Mouse (Mus musculus) hindbrain, embryonic 12.5 days (tissue): ENCODE measurements at regions not wholly inside any gene's neighbourhood (a gene's known extent, or its start where the extent isn't known, plus 50 kb on each side); places are given as distances from the start of the nearest gene placed in this dataset.
A peak's percentile ranks its signal among the peaks of the same experiment; 100 is the strongest.

Experiments used
- ATAC-seq: fragments of 200-750 bp; cut with Nextera tagmentation; 2 replicates; pipeline ENCODE4 v1.8.0; 2017; ENCODE audit warnings: moderate TSS enrichment; ENCODE audit not compliant: low FRiP score
- H3K27ac ChIP-seq: fragments of 300-500 bp; sonication (generic); 2 replicates; pipeline ENCODE4 v1.5.1; 2016; ENCODE audit warnings: mild to moderate bottlenecking
- H3K27me3 ChIP-seq: fragments of 300-500 bp; sonication (generic); 2 replicates; pipeline ENCODE4 v1.6.1; 2016; ENCODE audit warnings: mild to moderate bottlenecking
- H3K36me3 ChIP-seq: fragments of 300-500 bp; sonication (generic); 2 replicates; pipeline ENCODE4 v1.6.1; 2016; ENCODE audit warnings: mild to moderate bottlenecking
- H3K4me1 ChIP-seq: fragments of 300-500 bp; sonication (generic); 2 replicates; pipeline ENCODE4 v1.6.1; 2016
- H3K4me2 ChIP-seq: fragments of 300-500 bp; sonication (generic); replicated peaks from 2 replicates; pipeline ENCODE4 v1.6.1; 2016; ENCODE audit warnings: mild to moderate bottlenecking
- H3K4me3 ChIP-seq: fragments of 300-500 bp; sonication (generic); 2 replicates; pipeline ENCODE4 v1.5.1; 2016; ENCODE audit warnings: mild to moderate bottlenecking
- H3K9ac ChIP-seq: fragments of 300-500 bp; sonication (generic); 2 replicates; pipeline ENCODE4 v1.6.1; 2016; ENCODE audit warnings: mild to moderate bottlenecking, moderate library complexity
- H3K9me3 ChIP-seq: fragments of 300-500 bp; sonication (generic); replicated peaks from 2 replicates; pipeline ENCODE4 v1.6.1; 2016; ENCODE audit warnings: mild to moderate bottlenecking
- WGBS: fragments of 180-500 bp; shearing (Covaris S2); methylation state at CpG from one replicate; pipeline ENCODE4 v1.1.7; 2016; 5-methylcytosine and 5-hydroxymethylcytosine counted together

GRCm38 (mm10) chr4:70844742-70845141 is 309.9 kb upstream of the Megf9 start:
- WGBS, result 30% methylated on average over 1 of the region's 1 CpGs
- Histone ChIP-seq H3K9ac (no peak overlapping the region), H3K9me3 (no peaks in the 10 kb centered on the region), H3K4me2 (no peak overlapping the region), H3K27ac (no peak overlapping the region), H3K4me3 (no peak overlapping the region), H3K27me3 (no peaks in the 10 kb centered on the region), H3K36me3 (no peaks in the 10 kb centered on the region), H3K4me1 (no peaks in the 10 kb centered on the region)
- no peak; the same call in 1 of the 2 replicates for ATAC-seq

- H3K4me1 ChIP-seq, result no peaks in the 10 kb centered on the region
- no peak overlapping the region for H3K4me3 ChIP-seq
- H3K9me3 ChIP-seq, result no peaks in the 10 kb centered on the region
- no peak overlapping the region for H3K27ac ChIP-seq
- peak; percentile 87 for ATAC-seq
- no peak overlapping the region for H3K9ac ChIP-seq
- 37% methylated on average over 2 of the region's 2 CpGs for WGBS
- H3K27me3 ChIP-seq, result no peaks in the 10 kb centered on the region
- H3K36me3 ChIP-seq, result no peaks in the 10 kb centered on the region
- no peak overlapping the region for H3K4me2 ChIP-seq
Measured at GRCm38 (mm10) chr4:70810956-70811316, 276.1 kb upstream of the Megf9 start.

GRCm38 (mm10) chr4:70810311-70810955 is 275.6 kb upstream of the Megf9 start:
- Histone ChIP-seq H3K4me2 (no peak overlapping the region), H3K4me3 (no peak overlapping the region), H3K9me3 (no peaks in the 10 kb centered on the region), H3K36me3 (no peaks in the 10 kb centered on the region), H3K4me1 (no peaks in the 10 kb centered on the region), H3K27ac (no peak overlapping the region), H3K9ac (no peak overlapping the region), H3K27me3 (no peaks in the 10 kb centered on the region)
- ATAC-seq, result peak; percentile 78

- Histone ChIP-seq H3K27me3 (no peaks in the 10 kb centered on the region), H3K4me1 (no peaks in the 10 kb centered on the region), H3K4me2 (no peak overlapping the region), H3K36me3 (no peaks in the 10 kb centered on the region), H3K9ac (no peak overlapping the region), H3K4me3 (no peak overlapping the region), H3K9me3 (no peaks in the 10 kb centered on the region), H3K27ac (no peak overlapping the region)
- 81% methylated on average over 3 of the region's 3 CpGs for WGBS
- no peak for ATAC-seq
Measured at GRCm38 (mm10) chr4:70804925-70805342, 270.1 kb upstream of the Megf9 start.

GRCm38 (mm10) chr4:70798483-70798882 is 263.7 kb upstream of the Megf9 start:
- 61% methylated on average over 1 of the region's 1 CpGs for WGBS
- H3K4me2 ChIP-seq, result no peak overlapping the region
- no peaks in the 10 kb centered on the region for H3K36me3 ChIP-seq
- no peak overlapping the region for H3K4me3 ChIP-seq
- H3K4me1 ChIP-seq, result no peaks in the 10 kb centered on the region
- no peaks in the 10 kb centered on the region for H3K9me3 ChIP-seq
- H3K27ac ChIP-seq, result no peak overlapping the region
- no peak overlapping the region for H3K9ac ChIP-seq
- no peaks in the 10 kb centered on the region for H3K27me3 ChIP-seq
- ATAC-seq, result no peak

- no peak overlapping the region for H3K27ac ChIP-seq
- H3K36me3 ChIP-seq, result no peaks in the 10 kb centered on the region
- no peaks in the 10 kb centered on the region for H3K27me3 ChIP-seq
- ATAC-seq, result no peak
- H3K4me3 ChIP-seq, result no peak overlapping the region
- no peaks in the 10 kb centered on the region for H3K9me3 ChIP-seq
- H3K9ac ChIP-seq, result no peak overlapping the region
- H3K4me1 ChIP-seq, result no peaks in the 10 kb centered on the region
- no peak overlapping the region for H3K4me2 ChIP-seq
- WGBS, result 85% methylated on average over 3 of the region's 3 CpGs
Measured at GRCm38 (mm10) chr4:70797935-70798334, 263.1 kb upstream of the Megf9 start.

GRCm38 (mm10) chr4:70783487-70783886 is 248.7 kb upstream of the Megf9 start:
- H3K4me2 ChIP-seq, result no peak overlapping the region
- no peaks in the 10 kb centered on the region for H3K36me3 ChIP-seq
- H3K9me3 ChIP-seq, result no peaks in the 10 kb centered on the region
- H3K4me3 ChIP-seq, result no peak overlapping the region
- no peak overlapping the region for H3K27ac ChIP-seq
- WGBS, result 57% methylated on average over 2 of the region's 2 CpGs
- H3K4me1 ChIP-seq, result no peaks in the 10 kb centered on the region
- no peak overlapping the region for H3K9ac ChIP-seq
- ATAC-seq, result no peak
- H3K27me3 ChIP-seq, result no peaks in the 10 kb centered on the region

GRCm38 (mm10) chr4:70781591-70781990 is 246.8 kb upstream of the Megf9 start:
- no peaks in the 10 kb centered on the region for H3K9me3 ChIP-seq
- H3K9ac ChIP-seq, result no peak overlapping the region
- no peaks in the 10 kb centered on the region for H3K4me1 ChIP-seq
- H3K4me3 ChIP-seq, result no peak overlapping the region
- no peaks in the 10 kb centered on the region for H3K27me3 ChIP-seq
- H3K4me2 ChIP-seq, result no peak overlapping the region
- 49% methylated on average over 2 of the region's 2 CpGs for WGBS
- no peaks in the 10 kb centered on the region for H3K36me3 ChIP-seq
- 0 out of 2 replicates have a peak, but pooled peaks have one; percentile 40 for ATAC-seq
- no peak overlapping the region for H3K27ac ChIP-seq

GRCm38 (mm10) chr4:70776273-70776672 is 241.5 kb upstream of the Megf9 start:
- Histone ChIP-seq H3K9me3 (no peaks in the 10 kb centered on the region), H3K4me3 (no peak overlapping the region), H3K4me2 (no peak overlapping the region), H3K27me3 (no peaks in the 10 kb centered on the region), H3K36me3 (no peaks in the 10 kb centered on the region), H3K9ac (no peak overlapping the region), H3K27ac (no peak overlapping the region), H3K4me1 (no peaks in the 10 kb centered on the region)
- 83% methylated on average over 1 of the region's 1 CpGs for WGBS
- ATAC-seq, result no peak

GRCm38 (mm10) chr4:70743425-70743824 is 208.6 kb upstream of the Megf9 start:
- H3K4me1 ChIP-seq, result no peaks in the 10 kb centered on the region
- H3K27me3 ChIP-seq, result no peaks in the 10 kb centered on the region
- H3K4me3 ChIP-seq, result no peak overlapping the region
- no peak overlapping the region for H3K27ac ChIP-seq
- ATAC-seq, result no peak
- no peak overlapping the region for H3K9ac ChIP-seq
- WGBS, result 86% methylated on average over 1 of the region's 1 CpGs
- no peaks in the 10 kb centered on the region for H3K9me3 ChIP-seq
- H3K36me3 ChIP-seq, result no peaks in the 10 kb centered on the region
- no peak overlapping the region for H3K4me2 ChIP-seq

GRCm38 (mm10) chr4:70742002-70742401 is 207.2 kb upstream of the Megf9 start:
- no peak overlapping the region for H3K4me3 ChIP-seq
- H3K36me3 ChIP-seq, result no peaks in the 10 kb centered on the region
- no peaks in the 10 kb centered on the region for H3K27me3 ChIP-seq
- H3K4me1 ChIP-seq, result no peaks in the 10 kb centered on the region
- 40% methylated on average over 1 of the region's 1 CpGs for WGBS
- ATAC-seq, result no peak
- H3K4me2 ChIP-seq, result no peak overlapping the region
- H3K9me3 ChIP-seq, result no peaks in the 10 kb centered on the region
- no peak overlapping the region for H3K9ac ChIP-seq
- H3K27ac ChIP-seq, result no peak overlapping the region

- Histone ChIP-seq H3K9me3 (no peaks in the 10 kb centered on the region), H3K4me2 (no peak overlapping the region), H3K4me3 (no peak overlapping the region), H3K36me3 (no peaks in the 10 kb centered on the region), H3K27me3 (no peaks in the 10 kb centered on the region), H3K4me1 (no peaks in the 10 kb centered on the region), H3K9ac (no peak overlapping the region), H3K27ac (no peak overlapping the region)
- no peak for ATAC-seq
- 8% methylated on average over 4 of the region's 4 CpGs for WGBS
Measured at GRCm38 (mm10) chr4:70741121-70741520, 206.3 kb upstream of the Megf9 start.

- Histone ChIP-seq H3K4me1 (no peaks in the 10 kb centered on the region), H3K9me3 (no peaks in the 10 kb centered on the region), H3K27ac (no peak overlapping the region), H3K36me3 (no peaks in the 10 kb centered on the region), H3K4me3 (no peak overlapping the region), H3K9ac (no peak overlapping the region), H3K27me3 (no peaks in the 10 kb centered on the region), H3K4me2 (no peak overlapping the region)
- 60% methylated on average over 2 of the region's 2 CpGs for WGBS
- no peak for ATAC-seq
Measured at GRCm38 (mm10) chr4:70709126-70709689, 174.4 kb upstream of the Megf9 start.
